Mouse (Mus musculus) kidney, postnatal 36 days (tissue): ENCODE data around the gene Col25a1.

ENCODE experiments used
- DNase-seq, 2 experiments: peaks; one replicate each; pipeline ENCODE4 v3.0.0; 2021 to 2022; ENCODE audit warnings: mixed read lengths in 2 of 2

Col25a1 gene

GRCm38 (mm10) chr3:130581577-130581976 lies 450.3 kb downstream of the Col25a1 start:
- DNase-seq, result no peak

GRCm38 (mm10) chr3:130582903-130583664 lies 451.8 kb downstream of the Col25a1 start:
- DNase-seq, result peak in 1 of 2 experiments; percentile 36

GRCm38 (mm10) chr3:130584007-130584406 lies 452.7 kb downstream of the Col25a1 start:
- DNase-seq, result peak in 1 of 2 experiments; percentile 12

- no peak for DNase-seq
Observed at GRCm38 (mm10) chr3:130595050-130595449, 463.7 kb downstream of the Col25a1 start.

- no peak for DNase-seq
Observed at GRCm38 (mm10) chr3:130601491-130601890, 470.2 kb downstream of the Col25a1 start.

GRCm38 (mm10) chr3:130607924-130608323 lies 476.6 kb downstream of the Col25a1 start:
- peak; percentile 29 to 55 for DNase-seq

- DNase-seq, result no peak
Observed at GRCm38 (mm10) chr3:130614444-130614843, 483.1 kb downstream of the Col25a1 start.

- DNase-seq, result no peak
Observed at GRCm38 (mm10) chr3:130615625-130616024, 484.3 kb downstream of the Col25a1 start.

- DNase-seq, result peak; percentile 80 to 84
Observed at GRCm38 (mm10) chr3:130617439-130617898, 486.2 kb downstream of the Col25a1 start, which contains the start of gene Etnppl. Gene Etnppl, plus strand, starts transcription at chr3:130617448.

GRCm38 (mm10) chr3:130620517-130621146 lies 489.3 kb downstream of the Col25a1 start:
- no peak for DNase-seq

GRCm38 (mm10) chr3:130628358-130628757 lies 497.1 kb downstream of the Col25a1 start:
- DNase-seq, result no peak

GRCm38 (mm10) chr3:130633859-130634258 lies 502.6 kb downstream of the Col25a1 start:
- peak in 1 of 2 experiments; percentile 12 for DNase-seq

GRCm38 (mm10) chr3:130646110-130646810 lies 515.0 kb downstream of the Col25a1 start:
- no peak for DNase-seq
